Mouse (Mus musculus) layer of hippocampus, postnatal 36 days (tissue): ENCODE measurements around the gene Casp6. TPM values are rescaled to one million over a fixed set of nuclear protein-coding genes. Genes with fewer than 3 reads are reported as not detected.
A peak's percentile ranks its signal among the peaks of the same experiment; 100 is the strongest.

Source experiments
- DNase-seq, 2 experiments: peaks; one replicate each; pipeline ENCODE4 v3.0.0; 2022
- total RNA-seq, 2 experiments: library from RNA; stranded (reverse); gene quantifications; 2 replicates each; pipeline ENCODE4 v1.2.3; 2021

Gene Casp6
- 1 to 10 TPM; 7.0 to 8.6 TPM for total RNA-seq

- DNase-seq, result peak; percentile 60 to 69
Measured at GRCm38 (mm10) chr3:129901271-129901809, at the start of gene Casp6. Casp6 (plus strand) TSS chr3:129901425.

- DNase-seq, result no peak
Measured at GRCm38 (mm10) chr3:129862592-129862991, 38.6 kb upstream of the Casp6 start.

GRCm38 (mm10) chr3:129863698-129864097 is 37.5 kb upstream of the Casp6 start:
- peak; percentile 18 to 19 for DNase-seq

GRCm38 (mm10) chr3:129877327-129877726 is 23.9 kb upstream of the Casp6 start:
- DNase-seq, result no peak

- peak; percentile 91 for DNase-seq
Measured at GRCm38 (mm10) chr3:129878405-129879021, 22.7 kb upstream of the Casp6 start, which contains the start of gene Pla2g12a. Pla2g12a (plus strand) TSS chr3:129878606.

GRCm38 (mm10) chr3:129879131-129879757 is 22.0 kb upstream of the Casp6 start:
- no peak for DNase-seq

GRCm38 (mm10) chr3:129879913-129880312 is 21.3 kb upstream of the Casp6 start:
- no peak for DNase-seq

GRCm38 (mm10) chr3:129880925-129881593 is 20.2 kb upstream of the Casp6 start:
- no peak for DNase-seq

GRCm38 (mm10) chr3:129885577-129885976 is 15.6 kb upstream of the Casp6 start:
- DNase-seq, result no peak

- no peak for DNase-seq
Measured at GRCm38 (mm10) chr3:129886430-129886829, 14.8 kb upstream of the Casp6 start.

- DNase-seq, result no peak
Measured at GRCm38 (mm10) chr3:129887779-129888517, 13.3 kb upstream of the Casp6 start.

GRCm38 (mm10) chr3:129892003-129892402 is 9.2 kb upstream of the Casp6 start:
- DNase-seq, result no peak

GRCm38 (mm10) chr3:129893143-129893542 is 8.1 kb upstream of the Casp6 start:
- DNase-seq, result no peak

GRCm38 (mm10) chr3:129896591-129896990 is 4.6 kb upstream of the Casp6 start:
- DNase-seq, result no peak

GRCm38 (mm10) chr3:129898886-129899285 is 2.3 kb upstream of the Casp6 start:
- DNase-seq, result no peak

- no peak for DNase-seq
Measured at GRCm38 (mm10) chr3:129903369-129903768, 2.1 kb downstream of the Casp6 start.

- DNase-seq, result no peak
Measured at GRCm38 (mm10) chr3:129903866-129904265, 2.6 kb downstream of the Casp6 start.

- no peak for DNase-seq
Measured at GRCm38 (mm10) chr3:129904381-129905132, 3.3 kb downstream of the Casp6 start.

GRCm38 (mm10) chr3:129912025-129912424 is 10.8 kb downstream of the Casp6 start:
- DNase-seq, result no peak

GRCm38 (mm10) chr3:129913241-129913640 is 12.0 kb downstream of the Casp6 start:
- DNase-seq, result no peak

GRCm38 (mm10) chr3:129917424-129917823 is 16.2 kb downstream of the Casp6 start:
- DNase-seq, result no peak

GRCm38 (mm10) chr3:129918434-129918833 is 17.2 kb downstream of the Casp6 start:
- DNase-seq, result peak; percentile 69 to 73
